Mouse (Mus musculus): Measurements from ENCODE around the gene Kcnc3.

The Kcnc3 gene

DNA sequence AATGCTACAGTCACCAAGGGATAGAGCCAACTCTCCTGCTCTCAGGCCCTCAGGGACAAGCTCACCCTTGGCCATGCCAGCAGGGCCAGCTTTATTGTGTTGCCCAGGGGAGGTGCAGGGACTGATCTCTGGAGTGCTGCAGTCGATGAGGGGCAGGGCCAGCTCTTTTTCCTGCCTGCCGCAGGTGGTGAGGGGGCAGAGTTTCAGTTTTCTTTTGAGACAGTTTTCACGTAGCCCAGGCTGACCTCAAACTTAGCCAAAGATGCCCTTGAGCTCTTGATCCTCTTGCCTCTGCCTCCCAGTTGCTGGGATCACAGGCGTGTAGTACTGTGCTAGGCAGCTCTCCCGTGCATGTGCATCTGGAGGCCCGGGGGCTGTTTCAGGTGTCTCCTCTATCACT, 19.5 kb upstream of the Kcnc3 start:
- no peak for DNase-seq (ENCODE audit: low read depth, low spot score)

DNA sequence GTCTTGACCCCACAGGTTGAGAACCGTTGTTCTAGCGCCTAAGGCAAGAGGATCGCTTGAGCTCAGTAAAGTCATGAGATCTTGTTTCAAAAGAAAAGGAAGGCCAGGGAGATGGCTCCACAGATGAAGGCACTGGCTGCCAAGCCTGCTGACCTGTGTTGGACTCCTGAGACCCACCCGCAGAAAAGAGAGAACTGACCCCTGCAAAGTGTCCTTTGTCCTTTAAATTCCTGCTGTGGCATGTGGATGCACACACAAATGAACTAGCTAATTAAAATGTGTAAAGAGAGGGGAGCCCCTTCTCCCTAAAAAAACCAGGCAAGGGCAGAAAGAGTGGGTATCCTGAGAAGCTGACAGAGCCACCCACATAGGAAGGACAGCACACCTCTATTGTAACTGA, 18.7 kb upstream of the Kcnc3 start:
- no peak for DNase-seq (ENCODE audit: low read depth, low spot score)

DNA sequence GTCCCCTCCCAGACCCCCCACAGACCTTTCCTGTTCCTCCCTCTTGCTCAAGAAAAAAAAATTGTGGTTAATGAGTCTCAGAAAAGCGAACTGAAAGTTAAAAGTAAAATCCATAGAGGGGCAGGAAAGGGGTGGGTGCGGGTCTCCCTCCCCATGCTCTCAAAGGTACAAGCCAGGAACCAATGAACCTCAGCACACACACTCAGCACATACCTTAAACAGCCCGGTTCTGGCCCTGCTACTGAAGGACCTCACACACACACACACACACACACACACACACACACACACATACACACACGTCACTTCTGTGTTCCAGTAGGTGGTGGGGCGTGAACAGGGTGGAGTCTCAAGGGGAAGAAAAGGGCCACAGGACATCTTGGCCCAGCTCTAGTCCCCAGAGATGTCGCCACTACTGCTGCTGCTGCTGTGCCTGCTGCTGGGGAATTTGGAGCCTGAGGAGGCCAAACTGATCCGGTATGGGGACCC, 18.2 kb upstream of the Kcnc3 start, which contains the start of gene Napsa:
Napsa (plus strand) TSS at position 168 of the 489 bp plus-strand sequence.
- no peak for DNase-seq (ENCODE audit: low read depth, low spot score)

GRCm38 (mm10) chr7:44572956-44573484, 17.4 kb upstream of the Kcnc3 start:
- no peak for DNase-seq (ENCODE audit: low read depth, low spot score)

DNA sequence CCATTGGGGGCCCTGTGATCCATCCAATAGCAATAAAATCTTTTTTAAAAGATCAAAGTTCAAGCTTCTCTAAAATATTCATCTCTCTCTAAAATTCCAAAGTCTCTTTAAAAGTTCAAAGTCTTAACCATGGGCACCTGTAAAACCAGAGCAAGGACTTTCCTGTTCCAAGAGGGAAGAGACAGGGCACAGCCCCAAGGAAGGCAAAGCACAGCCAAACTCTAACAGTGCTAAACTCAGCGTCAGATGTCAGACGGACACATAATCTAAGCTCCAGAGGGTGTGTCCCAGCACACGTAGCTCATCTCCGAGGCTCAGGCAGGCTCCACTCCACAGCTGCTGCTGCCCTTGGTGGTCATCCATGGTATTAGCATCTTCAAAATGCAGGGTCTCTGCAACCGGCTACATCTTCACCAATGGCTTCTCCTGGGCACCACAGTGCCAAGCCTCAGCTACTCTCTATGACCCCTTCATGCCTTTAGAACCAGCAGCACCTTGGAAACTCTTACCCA, 14.1 kb upstream of the Kcnc3 start:
- DNase-seq (ENCODE audit: low read depth, low spot score), result no peak

- no peak for DNase-seq (ENCODE audit: low read depth, low spot score)
Measured at GRCm38 (mm10) chr7:44581637-44582036, 8.8 kb upstream of the Kcnc3 start.

- DNase-seq (ENCODE audit: low read depth, low spot score), result no peak
Measured at GRCm38 (mm10) chr7:44582709-44583108, 7.8 kb upstream of the Kcnc3 start.

DNA sequence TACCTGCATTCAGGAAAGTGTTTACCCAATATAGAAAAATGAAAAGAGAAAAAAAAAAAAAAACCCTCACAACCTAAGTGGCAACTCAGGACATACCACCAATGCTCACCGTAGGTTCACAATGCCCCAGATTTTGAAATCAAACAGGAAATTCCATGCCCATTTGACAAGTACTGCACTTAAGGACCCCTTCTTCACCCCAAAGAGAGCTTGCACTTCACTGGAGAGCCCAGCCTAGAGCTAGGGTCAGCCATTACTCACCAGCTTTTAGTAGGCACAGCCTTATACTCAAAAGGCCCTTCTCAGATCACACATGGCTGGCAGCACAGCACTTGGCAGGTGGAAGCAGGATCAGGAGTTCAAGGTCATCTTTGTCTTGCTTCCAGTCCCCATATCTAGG, 7.3 kb upstream of the Kcnc3 start:
- no peak for DNase-seq (ENCODE audit: low read depth, low spot score)

GRCm38 (mm10) chr7:44584265-44584804, 6.1 kb upstream of the Kcnc3 start:
- DNase-seq (ENCODE audit: low read depth, low spot score), result no peak

GRCm38 (mm10) chr7:44584921-44585320, 5.5 kb upstream of the Kcnc3 start:
- no peak for DNase-seq (ENCODE audit: low read depth, low spot score)

GRCm38 (mm10) chr7:44585606-44586005, 4.9 kb upstream of the Kcnc3 start:
- no peak for DNase-seq (ENCODE audit: low read depth, low spot score)

- DNase-seq (ENCODE audit: low read depth, low spot score), result no peak
Measured at GRCm38 (mm10) chr7:44586518-44586917, 3.9 kb upstream of the Kcnc3 start.

GRCm38 (mm10) chr7:44586930-44587329, 3.5 kb upstream of the Kcnc3 start:
- peak; percentile 52 for DNase-seq (ENCODE audit: low read depth, low spot score)

DNA sequence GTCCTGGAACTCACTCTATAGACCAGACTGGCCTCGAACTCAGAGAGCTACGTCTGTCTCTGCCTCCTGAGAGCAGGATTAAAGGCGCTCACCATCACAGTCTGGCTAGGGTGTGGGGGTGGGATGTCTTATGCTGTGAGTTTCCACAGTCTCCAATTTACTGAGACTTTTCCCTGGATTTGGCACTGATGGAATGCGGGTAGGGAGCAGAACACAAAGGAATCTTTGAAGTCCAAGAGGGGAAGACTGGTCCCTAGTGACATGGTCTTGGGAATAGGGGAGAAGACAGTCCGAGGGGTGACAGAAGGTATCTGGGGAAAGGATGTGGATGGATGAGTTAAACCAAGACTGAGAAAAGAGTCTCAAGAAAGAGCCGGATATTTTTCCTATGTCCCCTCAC, 2.8 kb upstream of the Kcnc3 start:
- DNase-seq (ENCODE audit: low read depth, low spot score), result no peak

GRCm38 (mm10) chr7:44588338-44588737, 2.1 kb upstream of the Kcnc3 start:
- DNase-seq (ENCODE audit: low read depth, low spot score), result no peak

GRCm38 (mm10) chr7:44589149-44589548, 1.3 kb upstream of the Kcnc3 start:
- DNase-seq (ENCODE audit: low read depth, low spot score), result peak; percentile 83

DNA sequence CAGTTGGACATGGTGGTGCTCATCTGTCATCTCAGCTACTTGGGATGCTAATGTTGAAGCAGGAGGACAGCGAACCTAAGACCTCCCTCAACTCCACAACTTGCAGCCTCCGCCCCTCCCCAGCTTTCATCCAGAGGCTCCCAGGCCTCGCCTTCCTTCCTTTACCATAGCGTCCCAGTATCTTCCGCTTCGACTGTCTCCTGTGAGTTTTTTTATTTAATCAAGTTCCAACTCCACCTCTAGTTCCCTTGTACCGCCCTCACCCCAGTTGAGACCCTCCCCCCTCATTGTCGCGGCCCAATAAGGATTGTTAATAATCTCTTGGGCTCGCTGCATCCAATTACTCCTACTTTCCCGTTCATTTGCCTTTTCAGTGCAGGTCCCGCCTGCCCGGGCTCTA, 518 bp upstream of the Kcnc3 start:
- no peak for DNase-seq (ENCODE audit: low read depth, low spot score)

GRCm38 (mm10) chr7:44591348-44592116, 1.1 kb downstream of the Kcnc3 start:
- no peak for DNase-seq (ENCODE audit: low read depth, low spot score)

- DNase-seq (ENCODE audit: low read depth, low spot score), result no peak
Measured at GRCm38 (mm10) chr7:44593051-44593450, 2.6 kb downstream of the Kcnc3 start.

- DNase-seq (ENCODE audit: low read depth, low spot score), result peak; percentile 88
Measured at GRCm38 (mm10) chr7:44593775-44594174, 3.3 kb downstream of the Kcnc3 start.

- DNase-seq (ENCODE audit: low read depth, low spot score), result no peak
Measured at GRCm38 (mm10) chr7:44594291-44594690, 3.8 kb downstream of the Kcnc3 start.

DNA sequence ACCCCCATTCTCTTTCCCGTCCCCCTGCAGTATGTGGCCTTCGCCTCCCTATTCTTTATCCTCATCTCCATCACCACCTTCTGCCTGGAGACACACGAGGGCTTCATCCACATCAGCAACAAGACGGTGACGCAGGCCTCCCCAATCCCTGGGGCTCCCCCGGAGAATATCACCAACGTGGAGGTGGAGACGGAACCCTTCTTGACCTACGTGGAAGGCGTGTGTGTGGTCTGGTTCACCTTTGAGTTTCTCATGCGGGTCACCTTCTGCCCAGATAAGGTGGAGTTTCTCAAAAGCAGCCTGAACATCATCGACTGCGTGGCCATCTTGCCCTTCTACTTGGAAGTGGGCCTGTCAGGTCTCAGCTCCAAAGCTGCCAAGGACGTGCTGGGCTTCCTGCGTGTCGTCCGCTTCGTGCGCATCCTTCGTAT, 4.7 kb downstream of the Kcnc3 start:
- no peak for DNase-seq (ENCODE audit: low read depth, low spot score)

- DNase-seq (ENCODE audit: low read depth, low spot score), result no peak
Measured at GRCm38 (mm10) chr7:44596051-44596450, 5.6 kb downstream of the Kcnc3 start.

Measured in forelimb bud, embryonic 11.5 days (tissue).